Mouse (Mus musculus) olfactory bulb, adult 2 months (tissue): ENCODE data around the gene Ccdc183. TPM values are rescaled to one million over a fixed set of nuclear protein-coding genes. Genes with fewer than 3 reads are reported as not detected.

Experiments
- H3K27ac ChIP-seq: fragments of 200-500 bp; 2 replicates; pipeline ENCODE4 v1.5.1; 2012; ENCODE audit warnings: low read depth, low read length; ENCODE audit not compliant: insufficient read depth
- H3K4me1 ChIP-seq: fragments of 200-500 bp; 2 replicates; pipeline ENCODE4 v1.6.1; 2012; ENCODE audit warnings: low read length; ENCODE audit not compliant: control insufficient read depth, insufficient read depth
- H3K4me3 ChIP-seq: fragments of 200-500 bp; 2 replicates; pipeline ENCODE4 v1.5.1; 2012; ENCODE audit warnings: mild to moderate bottlenecking, low read depth, low read length, moderate library complexity; ENCODE audit not compliant: insufficient read depth
- CTCF ChIP-seq: fragments of 200-500 bp; IDR thresholded peaks from 2 replicates; pipeline ENCODE4 v1.5.1; 2012; ENCODE audit warnings: low read depth, mild to moderate bottlenecking, low read length, moderate library complexity; ENCODE audit not compliant: insufficient read depth
- POLR2A ChIP-seq: fragments of 200-500 bp; IDR thresholded peaks from 2 replicates; pipeline ENCODE4 v1.6.1; 2012; ENCODE audit warnings: mild to moderate bottlenecking, low read depth, low read length, moderate library complexity; ENCODE audit not compliant: insufficient read depth
- WGBS: fragments of 180-500 bp; shearing (Covaris S2); methylation state at CpG from one replicate; pipeline ENCODE4 v1.1.7; 2018; 5-methylcytosine and 5-hydroxymethylcytosine counted together
- polyA plus RNA-seq: library from polyadenylated mRNA; stranded (reverse); fragments of >200 nt; gene quantifications from 2 replicates; pipeline ENCODE4 v1.2.4, GENCODE M21; 2012; ENCODE audit warnings: low replicate concordance; ENCODE audit not compliant: missing spikeins, insufficient read depth, insufficient read length

Gene Ccdc183
- polyA plus RNA-seq, 1 experiment = not detected

DNA sequence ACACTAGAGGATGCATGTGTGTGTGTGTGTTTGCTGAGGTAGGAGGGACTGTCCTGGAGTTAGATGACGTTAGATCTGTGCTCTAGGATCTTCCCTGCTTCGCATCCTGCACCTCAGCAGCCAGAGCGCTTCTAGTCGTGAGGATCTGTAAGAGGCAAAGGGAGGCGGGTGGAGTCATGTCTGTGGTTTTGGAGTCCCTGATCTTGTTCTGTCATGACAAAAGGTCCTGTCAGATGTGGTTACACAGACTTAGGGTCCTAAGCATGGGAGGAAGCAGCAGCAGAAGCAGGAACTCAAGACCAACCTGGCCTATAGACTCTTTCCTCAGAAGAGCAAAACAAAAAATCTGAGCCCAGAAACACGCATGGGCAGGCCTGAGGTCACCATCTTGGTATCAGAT lies 2.9 kb upstream of the Ccdc183 start:
- 88% methylated on average over 6 of the region's 6 CpGs for WGBS
- Histone ChIP-seq H3K4me3 (no peak overlapping the region), H3K27ac (no peak overlapping the region), H3K4me1 (peaks cover 18% of the 10 kb centered on the region)
- TF ChIP-seq POLR2A = no peak
- TF ChIP-seq CTCF = no peak

GRCm38 (mm10) chr2:25616398-25616797 lies 1.1 kb downstream of the Ccdc183 start:
- Histone ChIP-seq H3K27ac (no peak overlapping the region), H3K4me1 (peaks cover 14% of the 10 kb centered on the region), H3K4me3 (no peak overlapping the region)
- 15% methylated on average over 22 of the region's 22 CpGs for WGBS
- TF ChIP-seq POLR2A = no peak
- no peak for TF ChIP-seq CTCF

DNA sequence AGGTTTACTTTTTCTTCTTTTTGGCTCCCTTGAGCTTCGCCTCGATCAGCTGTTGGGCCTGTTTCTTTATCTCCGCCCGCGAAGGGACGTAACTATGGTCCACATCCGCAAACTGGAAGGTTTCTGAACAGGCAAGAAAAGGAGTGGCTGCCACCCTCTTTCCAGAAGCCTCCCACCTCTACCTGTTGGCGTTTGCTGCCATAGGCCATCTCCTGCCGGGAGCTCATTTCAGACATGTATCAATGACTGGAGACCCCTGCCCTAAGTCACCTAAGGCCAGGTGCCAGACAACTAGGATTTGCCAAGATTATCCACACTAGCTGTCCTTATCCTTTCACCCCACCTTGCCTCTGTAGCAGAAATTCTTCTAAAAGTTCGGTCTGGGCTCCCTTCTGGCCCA lies 8.8 kb downstream of the Ccdc183 start:
- Histone ChIP-seq H3K4me1 (peaks cover 9% of the 10 kb centered on the region), H3K27ac (peak overlapping the region; percentile 7; the same call in 1 of the 2 replicates), H3K4me3 (peak overlapping the region; percentile 78)
- no peak for TF ChIP-seq POLR2A
- no peak for TF ChIP-seq CTCF
- WGBS = 59% methylated on average over 10 of the region's 10 CpGs

DNA sequence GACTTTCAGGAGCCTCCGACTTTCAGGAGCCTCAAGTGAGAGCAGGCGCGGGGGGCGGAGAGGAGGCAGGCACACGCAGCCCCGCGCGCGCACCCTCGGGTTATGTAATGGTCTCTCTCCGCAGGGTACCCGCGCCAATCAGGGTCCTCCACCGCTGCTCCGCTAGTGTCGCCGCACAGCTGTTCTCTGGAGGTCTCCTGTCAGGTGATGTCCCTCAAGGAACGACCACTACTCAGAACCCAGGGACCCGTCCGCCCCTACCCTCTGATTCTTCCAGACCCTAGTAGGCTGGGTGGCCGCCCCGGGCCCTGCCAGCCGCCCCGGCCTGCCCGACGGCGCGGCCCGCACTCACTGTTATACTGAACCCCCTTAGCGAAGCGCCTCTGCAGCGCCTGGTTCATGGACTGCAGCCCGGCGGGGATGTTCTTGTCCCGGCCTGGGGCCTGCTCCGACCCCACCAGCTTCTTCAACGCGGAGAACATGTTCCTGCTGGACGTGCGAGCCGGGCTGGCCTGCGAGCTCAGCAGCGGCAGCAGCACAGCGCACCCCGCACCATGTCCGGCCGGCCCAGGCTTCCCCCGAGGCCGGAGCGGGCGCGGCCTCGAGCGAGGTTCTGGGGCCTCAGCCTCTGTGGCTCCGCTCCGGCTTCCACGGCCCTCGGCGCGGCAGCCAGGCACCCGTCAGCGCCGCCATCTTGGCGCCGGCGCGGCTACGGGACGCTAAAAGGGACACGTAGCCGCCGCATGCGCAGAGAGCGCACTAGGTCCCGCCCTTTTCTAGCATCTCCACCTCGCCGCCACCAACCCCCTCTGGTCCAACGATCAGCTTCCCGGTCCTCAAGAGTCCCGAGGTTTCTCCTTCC lies 9.5 kb downstream of the Ccdc183 start, which contains the start of gene Rabl6:
Rabl6 (minus strand) TSS at position 761 of the 862 bp plus-strand sequence.
- WGBS = under 1% methylated on average over 80 of the region's 80 CpGs
- Histone ChIP-seq H3K4me3 (peak within 1 kb of the TSS; percentile 78), H3K4me1 (peaks cover 9% of the 10 kb centered on the region), H3K27ac (peak within 1 kb of the TSS; percentile 77)
- TF ChIP-seq CTCF (no peak), POLR2A (peak; percentile 82; the same call in 1 of the 2 replicates)

DNA sequence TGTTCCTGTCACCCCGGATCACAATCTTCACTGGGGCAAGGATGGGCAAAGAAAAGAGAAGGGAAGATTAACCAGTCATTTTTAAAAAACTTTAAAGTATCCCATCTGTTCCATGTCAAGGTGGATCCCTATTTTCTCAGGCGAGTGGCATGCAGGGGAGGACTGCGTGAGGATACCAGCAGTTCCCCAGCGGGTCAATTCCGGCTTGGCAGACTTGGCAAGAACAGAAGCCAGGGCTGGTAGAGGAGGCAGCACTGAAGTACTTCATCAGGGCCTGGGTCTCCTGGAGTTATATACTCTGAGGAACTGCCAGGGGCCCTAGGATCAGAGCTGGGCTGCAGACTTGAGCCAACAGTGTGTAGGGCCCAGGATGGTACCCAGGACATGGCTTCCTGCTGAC lies 15.0 kb downstream of the Ccdc183 start:
- Histone ChIP-seq H3K4me1 (peaks cover 3% of the 10 kb centered on the region; the same call in 1 of the 2 replicates), H3K27ac (no peak overlapping the region), H3K4me3 (no peak overlapping the region)
- no peak for TF ChIP-seq CTCF
- no peak for TF ChIP-seq POLR2A
- WGBS = 90% methylated on average over 5 of the region's 5 CpGs

GRCm38 (mm10) chr2:25600037-25600436 lies 17.4 kb downstream of the Ccdc183 start:
- Histone ChIP-seq H3K4me1 (no peaks in the 10 kb centered on the region; the same call in 1 of the 2 replicates), H3K4me3 (no peak overlapping the region), H3K27ac (no peak overlapping the region)
- 73% methylated on average over 2 of the region's 2 CpGs for whole genome bisulfite sequencing
- TF ChIP-seq POLR2A (no peak), CTCF (no peak)

DNA sequence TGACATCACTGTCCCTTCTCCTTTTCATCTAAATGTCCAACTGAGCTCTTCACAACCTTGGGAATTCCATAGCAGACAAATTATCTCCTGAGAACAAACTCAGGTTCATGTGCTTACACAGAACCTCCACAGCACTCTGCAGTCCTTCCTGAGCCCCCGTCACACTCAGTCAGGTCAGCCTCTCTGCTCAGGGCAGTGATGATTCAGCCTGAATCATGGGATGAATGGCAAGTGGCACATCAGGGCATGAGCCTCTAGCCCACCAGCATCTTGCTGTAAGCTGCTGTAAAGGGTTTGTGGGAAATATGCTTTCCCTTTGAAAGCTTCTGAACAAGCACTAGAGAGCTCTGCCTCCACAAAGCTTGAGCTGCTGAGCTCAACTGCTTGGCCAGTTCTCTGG lies 18.7 kb downstream of the Ccdc183 start:
- H3K4me1 ChIP-seq = no peaks in the 10 kb centered on the region; the same call in 1 of the 2 replicates
- WGBS = 94% methylated on average over 1 of the region's 1 CpGs
- TF ChIP-seq CTCF = no peak
- no peak for TF ChIP-seq POLR2A

GRCm38 (mm10) chr2:25596765-25597510 lies 20.5 kb downstream of the Ccdc183 start:
- WGBS = 97% methylated on average over 5 of the region's 5 CpGs
- no peak overlapping the region for H3K4me3 ChIP-seq
- H3K4me1 ChIP-seq = no peaks in the 10 kb centered on the region
- H3K27ac ChIP-seq = no peak overlapping the region
- TF ChIP-seq POLR2A (no peak), CTCF (no peak)

More for the DNA sequence above, 18.7 kb downstream of the Ccdc183 start:
- Histone ChIP-seq H3K27ac (no peak overlapping the region), H3K4me3 (no peak overlapping the region)

GRCm38 (mm10) chr2:25591863-25592262 lies 25.6 kb downstream of the Ccdc183 start:
- no peak overlapping the region for H3K4me3 ChIP-seq
- no peaks in the 10 kb centered on the region for H3K4me1 ChIP-seq
- 78% methylated on average over 2 of the region's 2 CpGs for WGBS
- no peak overlapping the region for H3K27ac ChIP-seq
- TF ChIP-seq CTCF = no peak
- no peak for TF ChIP-seq POLR2A
